Mouse (Mus musculus) liver (tissue): ENCODE measurements at regions not wholly inside any gene's neighbourhood (a gene's known extent, or its start where the extent isn't known, plus 50 kb on each side); places are given as distances from the start of the nearest gene placed in this dataset.

ENCODE experiments used
- DNase-seq: peaks from one replicate; pipeline ENCODE4 v3.0.0-alpha.2; 2020; ENCODE audit warnings: mixed read lengths

- DNase-seq, result no peak
These were observed 349.4 kb upstream of the Auts2 start for GRCm38 (mm10) chr5:132892591-132892990.

- no peak for DNase-seq
These were observed 341.0 kb upstream of the Auts2 start for GRCm38 (mm10) chr5:132884130-132884529.

- no peak for DNase-seq
These were observed 339.1 kb upstream of the Auts2 start for GRCm38 (mm10) chr5:132882291-132882690.

GRCm38 (mm10) chr5:132881170-132881569, 338.0 kb upstream of the Auts2 start:
- no peak for DNase-seq

GRCm38 (mm10) chr5:132876336-132876840, 333.2 kb upstream of the Auts2 start:
- DNase-seq, result no peak

GRCm38 (mm10) chr5:132858846-132859510, 315.8 kb upstream of the Auts2 start:
- no peak for DNase-seq

- DNase-seq, result peak; percentile 7
These were observed 312.7 kb upstream of the Auts2 start for GRCm38 (mm10) chr5:132855619-132856510.

- DNase-seq, result no peak
These were observed 307.6 kb upstream of the Auts2 start for GRCm38 (mm10) chr5:132850770-132851169.

- no peak for DNase-seq
These were observed 304.9 kb upstream of the Auts2 start for GRCm38 (mm10) chr5:132848086-132848485.

GRCm38 (mm10) chr5:132843284-132843683, 300.1 kb upstream of the Auts2 start:
- no peak for DNase-seq

- DNase-seq, result no peak
These were observed 298.6 kb upstream of the Auts2 start for GRCm38 (mm10) chr5:132841794-132842193.

- DNase-seq, result no peak
These were observed 294.3 kb upstream of the Auts2 start for GRCm38 (mm10) chr5:132837420-132837819.

- no peak for DNase-seq
These were observed 285.8 kb upstream of the Auts2 start for GRCm38 (mm10) chr5:132828993-132829392.

- DNase-seq, result no peak
These were observed 284.6 kb upstream of the Auts2 start for GRCm38 (mm10) chr5:132827555-132828333.

- no peak for DNase-seq
These were observed 282.9 kb upstream of the Auts2 start for GRCm38 (mm10) chr5:132826009-132826408.

- DNase-seq, result no peak
These were observed 274.5 kb upstream of the Auts2 start for GRCm38 (mm10) chr5:132817665-132818064.

GRCm38 (mm10) chr5:132809181-132809580, 266.0 kb upstream of the Auts2 start:
- DNase-seq, result no peak

- no peak for DNase-seq
These were observed 252.9 kb upstream of the Auts2 start for GRCm38 (mm10) chr5:132796061-132796460.

GRCm38 (mm10) chr5:132792484-132792883, 249.3 kb upstream of the Auts2 start:
- no peak for DNase-seq

- no peak for DNase-seq
These were observed 242.1 kb upstream of the Auts2 start for GRCm38 (mm10) chr5:132785291-132785690.

- DNase-seq, result no peak
These were observed 241.6 kb upstream of the Auts2 start for GRCm38 (mm10) chr5:132784791-132785190.

GRCm38 (mm10) chr5:132774141-132774680, 231.1 kb upstream of the Auts2 start:
- DNase-seq, result no peak

- DNase-seq, result no peak
These were observed 217.3 kb upstream of the Auts2 start for GRCm38 (mm10) chr5:132760396-132760795.
